Mouse (Mus musculus) spleen, adult 10 weeks (tissue): ENCODE data around the gene Olfr18. TPM values are rescaled to one million over a fixed set of nuclear protein-coding genes. Genes with fewer than 3 reads are reported as not detected.

Experiments used
- polyA plus RNA-seq: library from polyadenylated mRNA; stranded (reverse); fragments of 350-450 nt; fragmentation: Illumina TruSeq; extraction: RNeasy Lipid Tissue Mini Kit (QIAGEN cat#74804); gene quantifications from one replicate; pipeline ENCODE4 v1.2.3, GENCODE M21; 2015; ENCODE audit warnings: low replicate concordance; ENCODE audit not compliant: insufficient read depth

Gene Olfr18
- polyA plus RNA-seq, result not detected

GRCm38 (mm10) chr9:20335994-20336393 lies at the start of gene Olfr18:
Gene Olfr18 (minus strand): TSS chr9:20336094.

GRCm38 (mm10) chr9:20384532-20385342 lies 48.8 kb upstream of the Olfr18 start, which contains the start of gene Zfp560:
Gene Zfp560 (minus strand): TSS chr9:20385177.

GRCm38 (mm10) chr9:20298232-20298631 lies 37.7 kb downstream of the Olfr18 start, which contains the start of gene Olfr873:
Gene Olfr873 (plus strand): TSS chr9:20298532.

GRCm38 (mm10) chr9:20282051-20282450 lies 53.8 kb downstream of the Olfr18 start, which contains the start of gene Olfr39:
Gene Olfr39 (plus strand): TSS chr9:20282351.

Other genes with a start within 250 kb of the Olfr18 start
- gene Olfr868, start 237.5 kb downstream of the Olfr18 start, polyA plus RNA-seq, result not detected
- not detected for gene Olfr869, start 207.1 kb downstream of the Olfr18 start, polyA plus RNA-seq
- gene Olfr870, start 162.0 kb downstream of the Olfr18 start, polyA plus RNA-seq, result not detected
- gene Olfr871, start 123.9 kb downstream of the Olfr18 start, polyA plus RNA-seq, result not detected
- gene Olfr872, start 99.0 kb downstream of the Olfr18 start, polyA plus RNA-seq, result not detected
- gene Olfr39, start 53.7 kb downstream of the Olfr18 start, polyA plus RNA-seq, result not detected
- not detected for gene Olfr873, start 37.6 kb downstream of the Olfr18 start, polyA plus RNA-seq
- gene Zfp560, start 49.1 kb upstream of the Olfr18 start, polyA plus RNA-seq, result 18.1 TPM
- 32.2 TPM for gene Zfp26, start 124.1 kb upstream of the Olfr18 start, polyA plus RNA-seq
- 44.9 TPM for gene Zfp426, start 156.7 kb upstream of the Olfr18 start, polyA plus RNA-seq
- 33.8 TPM for gene Zfp266, start 185.3 kb upstream of the Olfr18 start, polyA plus RNA-seq
- 14.9 TPM for gene Zfp846, start 245.2 kb upstream of the Olfr18 start, polyA plus RNA-seq